Mouse (Mus musculus): ENCODE results near the gene Fbxo30.
"Not testable (repeated sequence)": the region's sequence is repeated elsewhere in the genome, so short reads cannot be mapped to it uniquely, and the experiment has no call there.

Fbxo30 gene

GRCm38 (mm10) chr10:11280578-11281463, at the start of gene Fbxo30:
Fbxo30 (plus strand) TSS chr10:11281330.
- peak; percentile 91 for DNase-seq (ENCODE audit: low read depth)

DNA sequence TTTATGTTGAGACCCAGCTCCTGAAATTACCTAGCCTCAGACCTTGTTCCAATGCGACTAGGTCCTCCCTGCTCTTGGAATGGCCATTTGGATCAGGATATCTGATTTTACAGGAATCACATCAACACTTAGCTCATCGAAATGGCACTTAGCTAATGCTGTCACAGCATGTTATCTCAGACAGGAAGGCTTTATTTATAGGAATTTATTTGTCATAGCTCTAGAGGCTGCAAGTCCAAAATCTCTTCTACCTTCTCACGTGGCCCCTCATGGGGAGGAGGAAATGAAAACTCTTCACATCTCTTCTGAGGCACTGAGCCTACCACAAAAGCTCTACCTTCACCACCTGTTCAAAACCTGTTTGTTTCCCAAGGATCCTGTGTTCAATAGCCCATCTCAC, 47.9 kb upstream of the Fbxo30 start:
- no peak for DNase-seq (ENCODE audit: low read depth)

GRCm38 (mm10) chr10:11242988-11243387, 38.1 kb upstream of the Fbxo30 start:
- DNase-seq (ENCODE audit: low read depth), result not testable (repeated sequence)

GRCm38 (mm10) chr10:11248210-11248609, 32.9 kb upstream of the Fbxo30 start:
- DNase-seq (ENCODE audit: low read depth), result no peak

DNA sequence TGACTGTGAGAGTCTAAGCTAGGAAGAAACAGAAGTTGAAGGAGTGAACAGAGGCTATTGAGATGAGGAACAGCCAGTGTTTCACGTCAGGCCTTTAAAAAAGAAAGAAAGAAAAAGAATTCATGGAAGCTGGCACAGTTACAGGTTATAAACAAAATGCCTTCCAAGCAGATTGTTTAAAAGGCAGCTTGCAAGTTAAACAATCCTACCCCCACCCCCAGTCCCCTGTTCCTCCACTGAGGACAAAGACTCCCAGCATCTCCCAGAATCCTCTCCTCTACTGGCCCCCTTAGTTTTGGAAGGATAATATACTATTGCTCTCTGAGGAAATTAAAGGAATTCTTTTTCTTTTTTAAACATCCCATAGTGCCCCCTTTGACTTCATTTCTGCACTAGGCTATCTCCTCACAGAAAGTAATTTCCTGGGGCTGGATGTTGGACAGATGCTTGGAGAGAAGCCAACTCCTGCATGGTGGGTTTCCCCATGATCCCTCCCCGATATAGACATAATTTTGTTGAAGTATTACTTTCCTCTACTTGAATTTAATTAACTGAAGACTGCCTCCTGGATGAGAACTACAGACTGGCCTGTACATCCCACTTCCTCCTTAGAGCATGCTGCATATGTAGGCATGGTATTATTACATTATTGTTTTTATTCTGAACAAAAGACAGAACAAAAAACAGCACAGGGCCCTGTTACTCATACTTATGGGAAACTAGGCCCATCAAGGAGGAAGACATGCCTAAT, 30.7 kb upstream of the Fbxo30 start:
- no peak for DNase-seq (ENCODE audit: low read depth)

- DNase-seq (ENCODE audit: low read depth), result not testable (repeated sequence)
Measured at GRCm38 (mm10) chr10:11253581-11253980, 27.5 kb upstream of the Fbxo30 start.

GRCm38 (mm10) chr10:11260119-11260518, 21.0 kb upstream of the Fbxo30 start:
- peak; percentile 25 for DNase-seq (ENCODE audit: low read depth)

- DNase-seq (ENCODE audit: low read depth), result not testable (repeated sequence)
Measured at GRCm38 (mm10) chr10:11262292-11262691, 18.8 kb upstream of the Fbxo30 start.

- DNase-seq (ENCODE audit: low read depth), result not testable (repeated sequence)
Measured at GRCm38 (mm10) chr10:11263795-11264194, 17.3 kb upstream of the Fbxo30 start.

GRCm38 (mm10) chr10:11269165-11269564, 12.0 kb upstream of the Fbxo30 start:
- DNase-seq (ENCODE audit: low read depth), result no peak

GRCm38 (mm10) chr10:11274431-11274830, 6.7 kb upstream of the Fbxo30 start:
- DNase-seq (ENCODE audit: low read depth), result no peak

- no peak for DNase-seq (ENCODE audit: low read depth)
Measured at GRCm38 (mm10) chr10:11280235-11280577, 924 bp upstream of the Fbxo30 start.

GRCm38 (mm10) chr10:11281498-11282305, 572 bp downstream of the Fbxo30 start:
- peak; percentile 42 for DNase-seq (ENCODE audit: low read depth)

DNA sequence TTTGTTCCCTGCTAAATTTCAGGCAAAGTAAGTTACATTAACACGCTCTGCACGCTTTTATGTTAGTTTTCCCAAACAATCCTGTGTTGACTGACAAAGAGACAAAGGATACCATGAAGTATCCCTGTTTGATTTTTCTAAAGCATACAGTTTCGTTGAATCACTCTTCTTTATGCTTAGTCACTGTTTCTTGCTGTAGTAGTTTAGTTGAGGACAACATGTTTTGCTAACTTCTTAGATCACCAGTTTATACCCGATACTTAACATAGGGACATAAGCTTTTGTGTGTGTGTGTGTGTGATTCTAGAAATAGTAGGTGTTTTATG, 1.1 kb downstream of the Fbxo30 start:
- DNase-seq (ENCODE audit: low read depth), result peak; percentile 64

DNA sequence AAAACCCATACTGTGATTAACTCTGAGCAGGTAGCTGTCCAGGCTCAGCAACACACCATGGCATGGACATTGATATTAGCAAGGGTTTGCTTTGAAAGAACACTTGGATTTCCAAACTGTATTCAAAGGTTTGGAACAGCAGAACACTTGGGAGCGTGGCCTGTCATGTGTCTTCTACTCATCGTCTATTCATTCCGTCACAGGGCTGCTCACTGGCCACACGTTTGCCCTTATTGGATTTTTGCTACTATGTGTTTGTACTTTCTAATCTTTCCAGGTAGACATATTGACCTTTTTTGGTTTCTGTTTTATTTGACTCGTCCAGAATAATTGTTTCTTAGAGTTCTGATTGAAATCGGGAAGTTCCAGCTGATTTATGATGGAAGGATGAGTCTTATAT, 17.3 kb downstream of the Fbxo30 start:
- DNase-seq (ENCODE audit: low read depth), result no peak

GRCm38 (mm10) chr10:11305365-11306053, 24.4 kb downstream of the Fbxo30 start:
- peak; percentile 62 for DNase-seq (ENCODE audit: low read depth)

GRCm38 (mm10) chr10:11306054-11306367, 24.9 kb downstream of the Fbxo30 start:
- no peak for DNase-seq (ENCODE audit: low read depth)

DNA sequence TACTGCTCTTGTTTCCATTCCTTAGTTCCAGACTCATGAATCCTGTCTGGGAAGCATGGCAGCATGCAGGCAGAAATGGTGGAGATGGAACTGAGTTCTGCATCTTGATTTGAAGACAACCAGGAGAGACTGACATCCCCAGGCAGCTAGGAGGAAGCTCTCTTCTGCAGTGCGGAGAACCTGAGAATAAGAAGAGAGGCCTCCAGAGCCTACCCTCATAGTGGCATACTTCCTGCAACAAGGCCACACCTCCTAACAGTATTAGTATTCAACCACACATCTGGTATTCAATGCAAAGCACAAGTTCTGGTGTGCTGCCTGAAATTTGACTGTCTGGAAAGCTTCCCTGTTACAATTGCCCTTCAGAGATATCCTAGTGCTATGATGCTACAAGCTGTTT, 28.7 kb downstream of the Fbxo30 start:
- no peak for DNase-seq (ENCODE audit: low read depth)

GRCm38 (mm10) chr10:11310481-11310880, 29.4 kb downstream of the Fbxo30 start:
- DNase-seq (ENCODE audit: low read depth), result no peak

DNA sequence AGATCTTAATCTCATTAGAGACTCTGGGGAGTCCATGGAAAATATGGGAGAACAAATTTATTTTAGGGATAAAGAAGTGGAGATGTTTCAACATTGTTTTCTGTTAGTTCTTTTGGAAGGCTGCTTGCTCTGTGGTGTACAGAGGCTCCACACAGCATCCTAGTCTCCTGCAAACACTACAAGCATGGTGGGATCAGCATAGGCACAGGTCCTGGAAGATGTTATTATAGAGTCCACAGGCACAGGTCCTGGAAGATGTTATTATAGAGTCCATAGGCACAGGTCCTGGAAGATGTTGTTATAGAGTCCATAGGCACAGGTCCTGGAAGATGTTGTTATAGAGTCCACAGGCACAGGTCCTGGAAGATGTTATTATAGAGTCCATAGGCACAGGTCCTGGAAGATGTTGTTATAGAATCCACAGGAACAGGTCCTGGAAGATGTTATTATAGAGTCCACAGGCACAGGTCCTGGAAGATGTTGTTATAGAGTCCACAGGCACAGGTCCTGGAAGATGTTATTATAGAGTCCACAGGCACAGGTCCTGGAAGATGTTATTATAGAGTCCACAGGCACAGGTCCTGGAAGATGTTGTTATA, 36.8 kb downstream of the Fbxo30 start:
- not testable (repeated sequence) for DNase-seq (ENCODE audit: low read depth)

DNA sequence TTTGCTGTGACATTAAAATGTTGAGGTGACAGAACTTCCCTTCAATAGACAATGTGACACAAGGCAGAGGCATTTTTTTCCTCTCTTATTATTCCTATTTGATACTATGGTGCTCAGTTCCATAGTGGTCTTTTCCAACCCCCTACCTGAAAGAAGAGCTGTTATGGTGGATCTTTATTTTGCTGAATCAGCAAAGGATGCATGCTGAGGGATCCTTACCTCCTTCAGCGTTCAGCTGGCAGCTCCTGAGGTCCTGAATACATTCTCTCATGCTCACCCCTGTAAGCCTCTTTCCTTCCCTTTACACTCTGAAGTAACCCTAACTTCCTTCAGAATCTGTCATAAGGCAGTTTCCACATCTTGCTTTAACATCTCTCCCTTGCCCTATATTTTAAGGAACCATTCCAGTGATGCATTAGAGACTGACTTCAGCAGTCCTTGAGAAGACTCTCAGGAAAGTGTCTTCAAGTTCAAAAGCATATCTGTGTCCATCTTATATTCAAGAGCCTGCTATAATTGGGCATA, 38.4 kb downstream of the Fbxo30 start:
- DNase-seq (ENCODE audit: low read depth), result no peak

All from 416B (cell line).